Mouse (Mus musculus): ENCODE data around the gene Syce3. TPM values are rescaled to one million over a fixed set of nuclear protein-coding genes. Genes with fewer than 3 reads are reported as not detected.

The Syce3 gene
- polyA plus RNA-seq, 1 experiment from 2014 or later, result not detected

GRCm38 (mm10) chr15:89378831-89379401, 31.4 kb downstream of the Syce3 start, which contains the start of gene Odf3b:
Gene Odf3b, minus strand, starts transcription at chr15:89379282.
- Histone ChIP-seq H3K4me3 (ENCODE audit: low read depth, low read length) (peak within 1 kb of the TSS; percentile 48), H3K9ac (ENCODE audit: low read depth, low read length) (peak within 1 kb of the TSS; percentile 54), H3K9me3 (replicated peaks; ENCODE audit: control insufficient read depth, low read length) (no peaks in the 10 kb centered on the region), H3K4me1 (ENCODE audit: control insufficient read depth, insufficient read depth, low read length) (peaks cover 19% of the 10 kb centered on the region), H3K4me2 (peak within 1 kb of the TSS; percentile 75), H3K36me3 (ENCODE audit: control insufficient read depth, insufficient read depth, low read length) (no peaks in the 10 kb centered on the region), H3K27ac (ENCODE audit: low read depth, low read length) (no peak within 1 kb of the TSS), H3K27me3 (ENCODE audit: control insufficient read depth, insufficient read depth, low read length) (peaks cover 46% of the 10 kb centered on the region)
- ATAC-seq (replicated peaks; ENCODE audit: insufficient number of reproducible peaks, low FRiP score, low TSS enrichment), result no peak
- 2% methylated on average over 33 of the region's 33 CpGs for WGBS (ENCODE audit: insufficient replicate concordance)

GRCm38 (mm10) chr15:89377938-89378828, 32.1 kb downstream of the Syce3 start:
- peak overlapping the region; percentile 75 for H3K4me2 ChIP-seq
- 14% methylated on average over 46 of the region's 46 CpGs for WGBS (ENCODE audit: insufficient replicate concordance)
- ATAC-seq (replicated peaks; ENCODE audit: insufficient number of reproducible peaks, low FRiP score, low TSS enrichment), result no peak
- H3K4me3 ChIP-seq (ENCODE audit: low read depth, low read length), result peak overlapping the region; percentile 48
- H3K4me1 ChIP-seq (ENCODE audit: control insufficient read depth, insufficient read depth, low read length), result peaks cover 20% of the 10 kb centered on the region
- no peak overlapping the region for H3K27ac ChIP-seq (ENCODE audit: low read depth, low read length)
- no peaks in the 10 kb centered on the region for H3K9me3 ChIP-seq (replicated peaks; ENCODE audit: control insufficient read depth, low read length)
- H3K36me3 ChIP-seq (ENCODE audit: control insufficient read depth, insufficient read depth, low read length), result no peaks in the 10 kb centered on the region
- peak overlapping the region; percentile 54 for H3K9ac ChIP-seq (ENCODE audit: low read depth, low read length)
- peaks cover 46% of the 10 kb centered on the region for H3K27me3 ChIP-seq (ENCODE audit: control insufficient read depth, insufficient read depth, low read length)

GRCm38 (mm10) chr15:89377362-89377761, 32.9 kb downstream of the Syce3 start:
- ATAC-seq (replicated peaks; ENCODE audit: insufficient number of reproducible peaks, low FRiP score, low TSS enrichment), result no peak
- Histone ChIP-seq H3K27ac (ENCODE audit: low read depth, low read length) (no peak overlapping the region), H3K4me2 (peak overlapping the region; percentile 31), H3K9ac (ENCODE audit: low read depth, low read length) (no peak overlapping the region), H3K27me3 (ENCODE audit: control insufficient read depth, insufficient read depth, low read length) (peaks cover 46% of the 10 kb centered on the region), H3K4me1 (ENCODE audit: control insufficient read depth, insufficient read depth, low read length) (peaks cover 25% of the 10 kb centered on the region), H3K36me3 (ENCODE audit: control insufficient read depth, insufficient read depth, low read length) (no peaks in the 10 kb centered on the region), H3K9me3 (replicated peaks; ENCODE audit: control insufficient read depth, low read length) (no peaks in the 10 kb centered on the region), H3K4me3 (ENCODE audit: low read depth, low read length) (peak overlapping the region; percentile 14; the same call in 1 of the 2 replicates)
- 3% methylated on average over 18 of the region's 18 CpGs for WGBS (ENCODE audit: insufficient replicate concordance)

GRCm38 (mm10) chr15:89376957-89377356, 33.3 kb downstream of the Syce3 start, which contains the start of gene Tymp:
Gene Tymp, minus strand, starts transcription at chr15:89377039.
- ATAC-seq (replicated peaks; ENCODE audit: insufficient number of reproducible peaks, low FRiP score, low TSS enrichment), result no peak
- WGBS (ENCODE audit: insufficient replicate concordance), result 15% methylated on average over 16 of the region's 16 CpGs
- H3K9me3 ChIP-seq (replicated peaks; ENCODE audit: control insufficient read depth, low read length), result no peaks in the 10 kb centered on the region
- peaks cover 4% of the 10 kb centered on the region for H3K36me3 ChIP-seq (ENCODE audit: control insufficient read depth, insufficient read depth, low read length)
- peaks cover 25% of the 10 kb centered on the region for H3K4me1 ChIP-seq (ENCODE audit: control insufficient read depth, insufficient read depth, low read length)
- H3K4me3 ChIP-seq (ENCODE audit: low read depth, low read length), result peak within 1 kb of the TSS; percentile 14; the same call in 1 of the 2 replicates
- H3K27ac ChIP-seq (ENCODE audit: low read depth, low read length), result no peak within 1 kb of the TSS
- no peak within 1 kb of the TSS for H3K9ac ChIP-seq (ENCODE audit: low read depth, low read length)
- H3K4me2 ChIP-seq, result peak within 1 kb of the TSS; percentile 31
- H3K27me3 ChIP-seq (ENCODE audit: control insufficient read depth, insufficient read depth, low read length), result peaks cover 43% of the 10 kb centered on the region

GRCm38 (mm10) chr15:89376040-89376439, 34.3 kb downstream of the Syce3 start:
- no peak overlapping the region for H3K9ac ChIP-seq (ENCODE audit: low read depth, low read length)
- ATAC-seq (replicated peaks; ENCODE audit: insufficient number of reproducible peaks, low FRiP score, low TSS enrichment), result no peak
- H3K27ac ChIP-seq (ENCODE audit: low read depth, low read length), result no peak overlapping the region
- H3K36me3 ChIP-seq (ENCODE audit: control insufficient read depth, insufficient read depth, low read length), result peaks cover 13% of the 10 kb centered on the region
- no peak overlapping the region for H3K4me2 ChIP-seq
- no peak overlapping the region for H3K4me3 ChIP-seq (ENCODE audit: low read depth, low read length)
- peaks cover 43% of the 10 kb centered on the region for H3K27me3 ChIP-seq (ENCODE audit: control insufficient read depth, insufficient read depth, low read length)
- 72% methylated on average over 7 of the region's 7 CpGs for whole genome bisulfite sequencing (ENCODE audit: insufficient replicate concordance)
- peaks cover 25% of the 10 kb centered on the region for H3K4me1 ChIP-seq (ENCODE audit: control insufficient read depth, insufficient read depth, low read length)
- H3K9me3 ChIP-seq (replicated peaks; ENCODE audit: control insufficient read depth, low read length), result no peaks in the 10 kb centered on the region

- Histone ChIP-seq H3K4me1 (ENCODE audit: control insufficient read depth, insufficient read depth, low read length) (peaks cover 25% of the 10 kb centered on the region), H3K9me3 (replicated peaks; ENCODE audit: control insufficient read depth, low read length) (no peaks in the 10 kb centered on the region), H3K4me2 (no peak overlapping the region; the same call in 1 of the 2 replicates), H3K27ac (ENCODE audit: low read depth, low read length) (no peak overlapping the region), H3K4me3 (ENCODE audit: low read depth, low read length) (no peak overlapping the region), H3K9ac (ENCODE audit: low read depth, low read length) (no peak overlapping the region), H3K27me3 (ENCODE audit: control insufficient read depth, insufficient read depth, low read length) (peaks cover 39% of the 10 kb centered on the region), H3K36me3 (ENCODE audit: control insufficient read depth, insufficient read depth, low read length) (peaks cover 20% of the 10 kb centered on the region)
- 92% methylated on average over 17 of the region's 17 CpGs for WGBS (ENCODE audit: insufficient replicate concordance)
- ATAC-seq (replicated peaks; ENCODE audit: insufficient number of reproducible peaks, low FRiP score, low TSS enrichment), result no peak
Measured at GRCm38 (mm10) chr15:89374801-89375534, 35.3 kb downstream of the Syce3 start.

- WGBS (ENCODE audit: insufficient replicate concordance), result 51% methylated on average over 9 of the region's 9 CpGs
- peaks cover 23% of the 10 kb centered on the region for H3K4me1 ChIP-seq (ENCODE audit: control insufficient read depth, insufficient read depth, low read length)
Measured at GRCm38 (mm10) chr15:89374340-89374739, 36.0 kb downstream of the Syce3 start.

GRCm38 (mm10) chr15:89373762-89374248, 36.5 kb downstream of the Syce3 start, which contains the start of gene Sco2:
Gene Sco2, minus strand, starts transcription at chr15:89373846.
- Histone ChIP-seq H3K4me2 (peak within 1 kb of the TSS; percentile 82), H3K9ac (ENCODE audit: low read depth, low read length) (peak within 1 kb of the TSS; percentile 79), H3K4me1 (ENCODE audit: control insufficient read depth, insufficient read depth, low read length) (peaks cover 17% of the 10 kb centered on the region), H3K36me3 (ENCODE audit: control insufficient read depth, insufficient read depth, low read length) (peaks cover 28% of the 10 kb centered on the region), H3K9me3 (replicated peaks; ENCODE audit: control insufficient read depth, low read length) (no peaks in the 10 kb centered on the region), H3K27me3 (ENCODE audit: control insufficient read depth, insufficient read depth, low read length) (peaks cover 29% of the 10 kb centered on the region), H3K27ac (ENCODE audit: low read depth, low read length) (peak within 1 kb of the TSS; percentile 94), H3K4me3 (ENCODE audit: low read depth, low read length) (peak within 1 kb of the TSS; percentile 72)
- under 1% methylated on average over 42 of the region's 42 CpGs for WGBS (ENCODE audit: insufficient replicate concordance)
- ATAC-seq (replicated peaks; ENCODE audit: insufficient number of reproducible peaks, low FRiP score, low TSS enrichment), result peak; percentile 79

More at GRCm38 (mm10) chr15:89374340-89374739, 36.0 kb downstream of the Syce3 start:
- H3K4me2 ChIP-seq, result peak overlapping the region; percentile 82
- peak overlapping the region; percentile 72 for H3K4me3 ChIP-seq (ENCODE audit: low read depth, low read length)
- H3K27me3 ChIP-seq (ENCODE audit: control insufficient read depth, insufficient read depth, low read length), result peaks cover 34% of the 10 kb centered on the region
- peak overlapping the region; percentile 79 for H3K9ac ChIP-seq (ENCODE audit: low read depth, low read length)
- peak overlapping the region; percentile 94 for H3K27ac ChIP-seq (ENCODE audit: low read depth, low read length)
- H3K9me3 ChIP-seq (replicated peaks; ENCODE audit: control insufficient read depth, low read length), result no peaks in the 10 kb centered on the region
- 0 out of 2 replicates have a peak, but pooled peaks have one; percentile 1 for ATAC-seq (replicated peaks; ENCODE audit: insufficient number of reproducible peaks, low FRiP score, low TSS enrichment)
- peaks cover 26% of the 10 kb centered on the region for H3K36me3 ChIP-seq (ENCODE audit: control insufficient read depth, insufficient read depth, low read length)
